Mouse (Mus musculus) ES-Bruce4 (cell line): ENCODE results near the gene Dnhd1.

Experiments
- CTCF ChIP-seq: IDR thresholded peaks from one replicate; pipeline ENCODE4 v1.8.1; 2011; ENCODE audit warnings: low read depth, low read length
- POLR2A ChIP-seq: IDR thresholded peaks from one replicate; pipeline ENCODE4 v1.8.1; 2011; ENCODE audit warnings: low read length; ENCODE audit not compliant: insufficient read depth

GRCm38 (mm10) chr7:105703816-105704215, 53.2 kb downstream of the Dnhd1 start:
- TF ChIP-seq CTCF, result no peak
- no peak for TF ChIP-seq POLR2A
